ENCODE assay signal across 8 mouse cellular contexts in genomic region chr13:18174003-18174402, GRCm38 (mm10).
DNase-seq lines count a peak whose midpoint lies in the region; ATAC-seq lines count a peak whose summit lies in the region.
"Had no signal": no experiment of that assay in that cellular context is flagged by ENCODE, and none has a peak within 500 bp of the region (broad histone marks: within the 10 kb centered on the region; RNA-seq: fewer than 3 reads in every experiment).

No protein-coding gene starts in this region.

- no peaks in the 10 kb centered on the region for H3K27me3 ChIP-seq in intestine, embryonic 14.5 days (replicated peaks; ENCODE audit: control insufficient read depth, insufficient read depth, low read length)
- H3K27me3 ChIP-seq in intestine, embryonic 16.5 days (replicated peaks; ENCODE audit: control insufficient read depth, insufficient read depth, low read length), result no peaks in the 10 kb centered on the region
- H3K27me3 ChIP-seq: embryonic facial prominence, embryonic 12.5 days had no signal

- 54% methylated on average over 3 of the region's 3 CpGs for WGBS in intestine, embryonic 14.5 days
- WGBS in intestine, embryonic 16.5 days, result 61% methylated on average over 3 of the region's 3 CpGs

- DNase-seq in intestine, embryonic 14.5 days (ENCODE audit: low spot score), result peak; percentile 55
- peak; percentile 2 for DNase-seq in thymus, postnatal 0 days (ENCODE audit: low spot score)
- no peak for DNase-seq in thymus, postnatal 25 days
- peak; percentile 44 for DNase-seq in brain, adult 2 months (ENCODE audit: low read depth, low spot score)
- peak; percentile 6 to 8 for DNase-seq in lung, adult 18-20 months
- no peak for DNase-seq in thymus, adult 18-20 months

- no peaks in the 10 kb centered on the region for H3K9me3 ChIP-seq in intestine, embryonic 14.5 days (ENCODE audit: control insufficient read depth, low read length)
- H3K9me3 ChIP-seq in intestine, embryonic 16.5 days (ENCODE audit: control insufficient read depth, low read length), result no peaks in the 10 kb centered on the region
- H3K9me3 ChIP-seq: embryonic facial prominence, embryonic 12.5 days had no signal

- ATAC-seq in intestine, embryonic 14.5 days (replicated peaks; ENCODE audit: low FRiP score, low TSS enrichment, low read depth), result no peak
- ATAC-seq in intestine, embryonic 16.5 days, result no peak

- no peaks in the 10 kb centered on the region for H3K4me1 ChIP-seq in intestine, embryonic 14.5 days (replicated peaks; ENCODE audit: control insufficient read depth, insufficient read depth, low read length)
- H3K4me1 ChIP-seq in intestine, embryonic 16.5 days (ENCODE audit: control insufficient read depth, insufficient read depth, low read length), result no peaks in the 10 kb centered on the region
- H3K4me1 ChIP-seq: embryonic facial prominence, embryonic 12.5 days had no signal

- no peak overlapping the region for H3K4me3 ChIP-seq in intestine, embryonic 14.5 days (ENCODE audit: low read depth, low read length)
- H3K4me3 ChIP-seq in intestine, embryonic 16.5 days (ENCODE audit: low read length), result no peak overlapping the region
- H3K4me3 ChIP-seq: embryonic facial prominence, embryonic 12.5 days had no signal

- H3K4me2 ChIP-seq in intestine, embryonic 14.5 days (ENCODE audit: low read length), result no peak overlapping the region
- H3K4me2 ChIP-seq in intestine, embryonic 16.5 days (ENCODE audit: low read depth, low read length), result no peak overlapping the region
- H3K4me2 ChIP-seq: embryonic facial prominence, embryonic 12.5 days had no signal

- H3K27ac ChIP-seq in intestine, embryonic 14.5 days (ENCODE audit: low read depth), result no peak overlapping the region
- H3K27ac ChIP-seq in intestine, embryonic 16.5 days (ENCODE audit: low read length), result no peak overlapping the region
- H3K27ac ChIP-seq: embryonic facial prominence, embryonic 12.5 days had no signal

- H3K36me3 ChIP-seq in intestine, embryonic 14.5 days (ENCODE audit: control insufficient read depth, insufficient read depth, low read length), result no peaks in the 10 kb centered on the region
- no peaks in the 10 kb centered on the region for H3K36me3 ChIP-seq in intestine, embryonic 16.5 days (ENCODE audit: control insufficient read depth, insufficient read depth, low read length)
- H3K36me3 ChIP-seq: embryonic facial prominence, embryonic 12.5 days had no signal

- H3K9ac ChIP-seq in intestine, embryonic 14.5 days (ENCODE audit: low read length), result no peak overlapping the region
- H3K9ac ChIP-seq in intestine, embryonic 16.5 days (ENCODE audit: low read depth, low read length), result no peak overlapping the region
- H3K9ac ChIP-seq: embryonic facial prominence, embryonic 12.5 days had no signal

Comparison
In these comparisons a context has a peak if more than half of its experiments do, and no peak if none do; other contexts are left out.
1. DNase-seq: peak in intestine, embryonic 14.5 days (single experiment), thymus, postnatal 0 days (single experiment), brain, adult 2 months (single experiment) and lung, adult 18-20 months (2 of 2); none in thymus, postnatal 25 days (single experiment) and thymus, adult 18-20 months (0 of 2).